Mouse (Mus musculus) R1 (cell line): Measurements from ENCODE around the gene D630045J12Rik.

ENCODE experiments used
- DNase-seq: peaks from one replicate; pipeline ENCODE4 v3.0.0-alpha.2; 2018; ENCODE audit warnings: low read depth, low spot score

Gene D630045J12Rik

GRCm38 (mm10) chr6:38096961-38097370 is 156.8 kb downstream of the D630045J12Rik start:
- peak; percentile 52 for DNase-seq

GRCm38 (mm10) chr6:38094701-38095100 is 159.1 kb downstream of the D630045J12Rik start:
- DNase-seq, result no peak

GRCm38 (mm10) chr6:38092539-38092938 is 161.3 kb downstream of the D630045J12Rik start:
- DNase-seq, result peak; percentile 26

GRCm38 (mm10) chr6:38087242-38088026 is 166.4 kb downstream of the D630045J12Rik start:
- peak; percentile 86 for DNase-seq

- DNase-seq, result peak; percentile 94
These were observed 170.6 kb downstream of the D630045J12Rik start for GRCm38 (mm10) chr6:38083204-38083603.

DNA sequence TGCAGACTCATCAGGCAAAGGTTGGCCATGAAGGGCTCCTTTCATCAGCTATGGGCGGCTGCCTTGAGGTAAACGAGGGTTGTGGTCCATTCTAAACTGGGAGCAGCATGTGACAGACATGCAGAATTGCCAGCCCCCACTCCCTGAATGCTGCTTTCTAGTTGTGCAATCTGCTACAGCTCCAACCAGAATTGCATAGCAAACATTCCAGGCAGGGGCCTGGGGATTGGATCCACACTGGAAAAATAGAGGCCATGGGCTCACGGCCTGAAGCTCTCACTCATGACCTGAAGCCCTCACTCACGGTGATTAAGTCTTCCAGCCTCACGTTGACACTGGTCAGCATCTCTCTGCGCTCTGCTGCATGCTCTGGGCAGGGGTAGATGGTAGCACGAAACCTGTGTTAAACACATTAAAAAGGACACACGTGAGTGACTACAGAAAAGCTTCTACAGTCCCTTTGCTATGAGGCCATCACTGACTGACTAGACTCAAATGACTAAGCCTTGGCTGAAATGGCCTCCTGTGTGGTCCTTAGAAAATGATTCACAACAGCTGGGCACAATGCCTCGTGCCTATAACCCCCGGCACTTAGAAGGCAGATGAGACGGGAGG is 172.0 kb downstream of the D630045J12Rik start:
- DNase-seq, result peak; percentile 35

DNA sequence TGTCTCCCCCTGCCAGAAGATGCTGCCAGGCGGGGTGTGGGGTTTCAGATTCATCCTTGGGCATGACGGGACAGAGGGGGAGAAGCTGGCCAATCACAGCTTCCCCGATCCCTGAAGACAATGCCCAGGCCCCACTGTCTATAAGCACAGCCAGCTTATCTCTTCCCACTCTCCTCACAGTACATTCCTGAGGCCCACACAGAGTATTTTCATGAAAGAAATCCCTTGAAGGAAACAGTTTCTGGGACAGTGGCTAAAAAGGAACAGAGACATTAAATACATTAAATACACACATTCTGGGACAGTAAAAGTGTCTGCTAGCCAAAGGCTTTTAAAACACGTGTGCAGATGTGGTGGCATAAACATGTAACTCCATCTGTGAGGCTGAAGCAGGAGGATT is 173.4 kb downstream of the D630045J12Rik start:
- DNase-seq, result no peak

GRCm38 (mm10) chr6:38073592-38073991 is 180.2 kb downstream of the D630045J12Rik start:
- peak; percentile 55 for DNase-seq
